Mouse (Mus musculus): Measurements from ENCODE around the gene Rnf169. TPM values are rescaled to one million over a fixed set of nuclear protein-coding genes. Genes with fewer than 3 reads are reported as not detected.

Rnf169 gene
- total and polyA plus RNA-seq, 2 experiments from 2014 or later, result 4.3 to 23.6 TPM

DNA sequence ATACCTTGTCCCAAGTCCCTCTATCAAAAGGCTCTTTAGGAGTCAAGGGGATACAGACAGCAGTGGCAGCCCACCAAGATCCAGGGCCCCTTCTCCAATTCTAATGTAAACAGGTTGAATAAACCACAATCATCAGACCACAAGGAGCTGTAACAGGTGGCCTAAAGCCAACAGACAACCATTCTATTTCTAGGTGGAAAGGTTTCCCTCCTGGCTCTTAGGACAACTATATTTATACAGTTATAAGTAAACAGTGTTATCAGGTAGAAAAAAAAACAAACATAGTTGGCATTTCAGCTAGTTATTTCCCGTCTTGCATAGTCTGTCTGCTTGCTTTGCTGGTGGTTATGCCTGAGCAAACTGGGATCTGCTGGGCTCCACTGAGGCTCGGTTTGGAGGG is 59.8 kb downstream of the Rnf169 start:
- 83% methylated on average over 2 of the region's 2 CpGs for WGBS

GRCm38 (mm10) chr7:99919971-99920370 is 60.3 kb downstream of the Rnf169 start:
- no peak for ATAC-seq
- Histone ChIP-seq H3K27ac (ENCODE audit: low read depth, low read length) (no peak overlapping the region), H3K9ac (no peak overlapping the region), H3K4me2 (ENCODE audit: low read depth) (no peak overlapping the region), H3K27me3 (ENCODE audit: insufficient read depth, low read length) (no peaks in the 10 kb centered on the region), H3K36me3 (ENCODE audit: insufficient read depth) (peaks cover 23% of the 10 kb centered on the region), H3K9me3 (ENCODE audit: low read length) (no peaks in the 10 kb centered on the region), H3K4me3 (ENCODE audit: low read depth, low read length) (no peak overlapping the region), H3K4me1 (ENCODE audit: insufficient read depth) (peaks cover 11% of the 10 kb centered on the region; the same call in 1 of the 2 replicates)
- 98% methylated on average over 6 of the region's 6 CpGs for WGBS
- DNase-seq, result no peak
- TF ChIP-seq CTCF (IDR thresholded peaks at IDR 0.05; ENCODE audit: low read depth), result no peak

More for the DNA sequence above, 59.8 kb downstream of the Rnf169 start:
- TF ChIP-seq CTCF (IDR thresholded peaks at IDR 0.05; ENCODE audit: low read depth), result no peak
- no peak overlapping the region for H3K4me3 ChIP-seq (ENCODE audit: low read depth, low read length)
- no peak for ATAC-seq
- no peak overlapping the region for H3K9ac ChIP-seq
- H3K4me2 ChIP-seq (ENCODE audit: low read depth), result no peak overlapping the region
- H3K9me3 ChIP-seq (ENCODE audit: low read length), result no peaks in the 10 kb centered on the region
- H3K4me1 ChIP-seq (ENCODE audit: insufficient read depth), result peaks cover 11% of the 10 kb centered on the region; the same call in 1 of the 2 replicates
- peaks cover 28% of the 10 kb centered on the region for H3K36me3 ChIP-seq (ENCODE audit: insufficient read depth)
- H3K27me3 ChIP-seq (ENCODE audit: insufficient read depth, low read length), result no peaks in the 10 kb centered on the region
- no peak overlapping the region for H3K27ac ChIP-seq (ENCODE audit: low read depth, low read length)
- no peak for DNase-seq

DNA sequence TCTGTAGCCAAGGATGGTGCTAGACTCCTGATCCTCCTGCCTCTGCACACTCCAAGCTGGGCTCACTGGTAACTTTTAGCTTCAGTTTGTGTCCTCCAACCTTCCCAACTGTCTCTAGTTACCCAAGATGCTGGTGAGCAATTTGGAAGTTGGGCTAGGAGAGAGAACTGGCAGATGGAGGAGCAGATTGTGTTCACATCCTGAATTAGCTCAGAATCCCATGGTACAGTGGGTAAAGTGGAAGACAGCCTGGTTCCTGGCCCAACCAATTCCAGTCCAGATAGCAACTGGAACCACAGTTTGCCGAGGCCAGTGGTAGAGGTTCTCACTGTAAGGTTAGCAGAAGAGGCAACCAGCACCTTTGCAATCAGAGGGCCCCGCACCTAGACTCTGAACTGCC is 61.1 kb downstream of the Rnf169 start:
- Histone ChIP-seq H3K36me3 (ENCODE audit: insufficient read depth) (peaks cover 15% of the 10 kb centered on the region), H3K4me1 (ENCODE audit: insufficient read depth) (peaks cover 11% of the 10 kb centered on the region; the same call in 1 of the 2 replicates), H3K27ac (ENCODE audit: low read depth, low read length) (no peak overlapping the region), H3K9me3 (ENCODE audit: low read length) (no peaks in the 10 kb centered on the region), H3K4me2 (ENCODE audit: low read depth) (no peak overlapping the region), H3K4me3 (ENCODE audit: low read depth, low read length) (no peak overlapping the region), H3K9ac (no peak overlapping the region), H3K27me3 (ENCODE audit: insufficient read depth, low read length) (no peaks in the 10 kb centered on the region)
- TF ChIP-seq CTCF (IDR thresholded peaks at IDR 0.05; ENCODE audit: low read depth), result no peak
- DNase-seq (no peak), ATAC-seq (0 out of 2 replicates have a peak, but pooled peaks have one; percentile 16)
- 86% methylated on average over 2 of the region's 2 CpGs for WGBS

GRCm38 (mm10) chr7:99917320-99917844 is 62.9 kb downstream of the Rnf169 start:
- no peak for TF ChIP-seq CTCF (IDR thresholded peaks at IDR 0.05; ENCODE audit: low read depth)
- Histone ChIP-seq H3K27me3 (ENCODE audit: insufficient read depth, low read length) (no peaks in the 10 kb centered on the region), H3K4me3 (ENCODE audit: low read depth, low read length) (peak overlapping the region; percentile 33), H3K9me3 (ENCODE audit: low read length) (no peaks in the 10 kb centered on the region), H3K4me1 (ENCODE audit: insufficient read depth) (peaks cover 11% of the 10 kb centered on the region; the same call in 1 of the 2 replicates), H3K27ac (ENCODE audit: low read depth, low read length) (no peak overlapping the region), H3K36me3 (ENCODE audit: insufficient read depth) (peaks cover 6% of the 10 kb centered on the region; the same call in 1 of the 2 replicates), H3K9ac (peak overlapping the region; percentile 43), H3K4me2 (ENCODE audit: low read depth) (peak overlapping the region; percentile 73)
- peak; percentile 66 for ATAC-seq
- 3% methylated on average over 36 of the region's 36 CpGs for WGBS
- peak; percentile 51 for DNase-seq

DNA sequence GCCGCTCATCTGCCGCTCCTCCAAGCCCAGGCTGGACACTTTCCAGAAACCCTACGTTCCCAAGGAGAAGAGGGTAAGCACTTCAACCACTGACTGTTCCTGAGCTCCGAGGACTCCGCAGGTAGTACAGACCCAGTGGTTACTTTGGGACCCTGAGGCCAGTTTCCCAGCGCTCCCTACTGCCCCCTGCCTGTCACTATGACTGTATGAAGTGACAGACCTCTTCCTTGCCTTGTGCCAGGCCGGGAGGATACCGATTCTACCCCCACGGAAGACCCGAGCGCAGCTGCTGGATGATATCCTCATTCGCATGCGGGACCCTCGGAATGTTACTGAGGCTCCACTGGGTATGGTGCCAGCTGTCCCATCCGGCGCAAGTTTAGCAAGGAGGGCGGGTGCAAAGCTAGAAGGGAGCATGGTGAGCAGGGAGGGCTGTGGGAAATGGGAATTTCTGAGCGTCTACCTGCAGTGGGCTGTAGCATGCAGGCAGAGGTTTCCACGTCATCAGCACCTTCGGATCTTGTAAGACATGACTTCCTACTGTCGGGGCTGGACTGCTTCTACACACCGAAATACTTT is 63.4 kb downstream of the Rnf169 start:
- H3K4me3 ChIP-seq (ENCODE audit: low read depth, low read length), result peak overlapping the region; percentile 33
- peaks cover 11% of the 10 kb centered on the region; the same call in 1 of the 2 replicates for H3K4me1 ChIP-seq (ENCODE audit: insufficient read depth)
- WGBS, result 3% methylated on average over 22 of the region's 22 CpGs
- TF ChIP-seq CTCF (IDR thresholded peaks at IDR 0.05; ENCODE audit: low read depth), result peak; percentile 77
- peak overlapping the region; percentile 73 for H3K4me2 ChIP-seq (ENCODE audit: low read depth)
- no peaks in the 10 kb centered on the region for H3K9me3 ChIP-seq (ENCODE audit: low read length)
- H3K36me3 ChIP-seq (ENCODE audit: insufficient read depth), result peaks cover 4% of the 10 kb centered on the region; the same call in 1 of the 2 replicates
- ATAC-seq (peak; percentile 70), DNase-seq (peak; percentile 57)
- H3K9ac ChIP-seq, result peak overlapping the region; percentile 43; the same call in 1 of the 2 replicates
- no peaks in the 10 kb centered on the region for H3K27me3 ChIP-seq (ENCODE audit: insufficient read depth, low read length)
- H3K27ac ChIP-seq (ENCODE audit: low read depth, low read length), result no peak overlapping the region

GRCm38 (mm10) chr7:99915511-99915910 is 64.7 kb downstream of the Rnf169 start:
- Histone ChIP-seq H3K27me3 (ENCODE audit: insufficient read depth, low read length) (no peaks in the 10 kb centered on the region), H3K9me3 (ENCODE audit: low read length) (no peaks in the 10 kb centered on the region), H3K36me3 (ENCODE audit: insufficient read depth) (no peaks in the 10 kb centered on the region), H3K27ac (ENCODE audit: low read depth, low read length) (no peak overlapping the region), H3K4me3 (ENCODE audit: low read depth, low read length) (no peak overlapping the region), H3K4me2 (ENCODE audit: low read depth) (no peak overlapping the region), H3K4me1 (ENCODE audit: insufficient read depth) (peaks cover 11% of the 10 kb centered on the region; the same call in 1 of the 2 replicates), H3K9ac (no peak overlapping the region)
- ATAC-seq, result no peak
- no peak for TF ChIP-seq CTCF (IDR thresholded peaks at IDR 0.05; ENCODE audit: low read depth)
- DNase-seq, result no peak
- WGBS, result 66% methylated on average over 2 of the region's 2 CpGs

GRCm38 (mm10) chr7:99914316-99914715 is 65.9 kb downstream of the Rnf169 start:
- Histone ChIP-seq H3K36me3 (ENCODE audit: insufficient read depth) (no peaks in the 10 kb centered on the region), H3K4me1 (ENCODE audit: insufficient read depth) (peaks cover 11% of the 10 kb centered on the region; the same call in 1 of the 2 replicates), H3K27me3 (ENCODE audit: insufficient read depth, low read length) (no peaks in the 10 kb centered on the region), H3K9me3 (ENCODE audit: low read length) (no peaks in the 10 kb centered on the region), H3K27ac (ENCODE audit: low read depth, low read length) (no peak overlapping the region), H3K9ac (no peak overlapping the region), H3K4me3 (ENCODE audit: low read depth, low read length) (no peak overlapping the region), H3K4me2 (ENCODE audit: low read depth) (no peak overlapping the region)
- no peak for ATAC-seq
- TF ChIP-seq CTCF (IDR thresholded peaks at IDR 0.05; ENCODE audit: low read depth), result no peak
- WGBS, result 90% methylated on average over 10 of the region's 10 CpGs
- DNase-seq, result no peak

Data from forebrain, postnatal 0 days (tissue).